Mouse (Mus musculus) hindbrain, postnatal 0 days (tissue): ENCODE measurements around the gene Notch2. TPM values are rescaled to one million over a fixed set of nuclear protein-coding genes. Genes with fewer than 3 reads are reported as not detected.

Experiments
- ATAC-seq: fragments of 200-750 bp; cut with Nextera tagmentation; 2 replicates; pipeline ENCODE4 v1.8.0; 2017; ENCODE audit warnings: mild to moderate bottlenecking, moderate TSS enrichment, moderate library complexity
- DNase-seq: peaks from one replicate; pipeline ENCODE4 v3.0.0-alpha.2; 2015; ENCODE audit warnings: low spot score
- H3K27ac ChIP-seq: fragments of 300-500 bp; sonication (generic); 2 replicates; pipeline ENCODE4 v1.5.1; 2014; ENCODE audit warnings: mild to moderate bottlenecking
- H3K27me3 ChIP-seq: fragments of 300-500 bp; sonication (generic); 2 replicates; pipeline ENCODE4 v1.6.1; 2014; ENCODE audit warnings: low read length, mixed read lengths; ENCODE audit not compliant: insufficient read depth
- H3K36me3 ChIP-seq: fragments of 300-500 bp; sonication (generic); 2 replicates; pipeline ENCODE4 v1.6.1; 2014; ENCODE audit warnings: low read length, mixed read lengths; ENCODE audit not compliant: insufficient read depth
- H3K4me1 ChIP-seq: fragments of 300-500 bp; sonication (generic); 2 replicates; pipeline ENCODE4 v1.6.1; 2014; ENCODE audit warnings: antibody characterized with exemption, low read length, mixed read lengths; ENCODE audit not compliant: insufficient read depth
- H3K4me2 ChIP-seq: fragments of 300-500 bp; sonication (generic); 2 replicates; pipeline ENCODE4 v1.6.1; 2014; ENCODE audit warnings: low read depth, mild to moderate bottlenecking, low read length, moderate library complexity, mixed read lengths
- H3K4me3 ChIP-seq: fragments of 300-500 bp; sonication (generic); 2 replicates; pipeline ENCODE4 v1.5.1; 2014; ENCODE audit warnings: low read length
- H3K9ac ChIP-seq: fragments of 300-500 bp; sonication (generic); replicated peaks from 2 replicates; pipeline ENCODE4 v1.6.1; 2014; ENCODE audit warnings: mild to moderate bottlenecking, low read length, moderate library complexity, mixed read lengths
- H3K9me3 ChIP-seq: fragments of 300-500 bp; sonication (generic); 2 replicates; pipeline ENCODE4 v1.6.1; 2016; ENCODE audit warnings: low read length, mixed read lengths
- CTCF ChIP-seq: IDR thresholded peaks from 2 replicates; pipeline ENCODE4 v1.5.1; 2016; ENCODE audit warnings: antibody characterized with exemption, control low read depth, low read depth
- WGBS: fragments of 180-500 bp; shearing (Covaris S2); extraction: QIAGEN DNeasy Blood & Tissue Kit; methylation state at CpG from one replicate; pipeline ENCODE4 v1.1.7; 2014; 5-methylcytosine and 5-hydroxymethylcytosine counted together
- polyA plus RNA-seq: library from polyadenylated mRNA; unstranded; fragments of >200 nt; fragmentation: Nextera tagmentation; extraction: Ambion mirVana; gene quantifications from 2 replicates; pipeline ENCODE4 v1.2.1, GENCODE M21; 2015
- total RNA-seq: library from RNA; depleted of rRNA; stranded (reverse); fragments of >200 nt; gene quantifications from 2 replicates; pipeline ENCODE4 v1.2.3, GENCODE M21; 2014

The Notch2 gene
- total and polyA plus RNA-seq, 2 experiments from 2014 or later, result 9.5 to 44.9 TPM

DNA sequence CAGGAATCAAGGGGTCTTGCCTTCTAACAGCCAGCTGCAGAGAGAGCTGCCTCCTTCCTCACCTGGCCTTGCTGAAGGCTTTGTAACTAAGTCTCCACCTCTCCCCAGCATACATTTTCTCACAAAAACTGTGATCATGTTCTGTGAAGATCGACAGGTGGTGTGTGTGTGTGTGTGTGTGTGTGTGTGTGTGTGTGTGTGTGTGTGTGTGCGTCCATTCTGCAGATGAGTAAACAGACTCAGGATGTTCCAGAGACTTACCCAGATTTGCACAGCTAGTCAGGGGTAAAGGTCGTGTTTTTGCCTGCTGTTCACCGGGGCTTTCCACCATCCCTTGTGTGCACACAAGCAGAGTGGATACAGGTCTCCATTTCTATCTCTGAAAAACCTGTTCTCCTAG is 40.6 kb upstream of the Notch2 start:
- Histone ChIP-seq H3K27me3 (no peaks in the 10 kb centered on the region), H3K4me3 (no peak overlapping the region), H3K36me3 (no peaks in the 10 kb centered on the region), H3K4me1 (no peaks in the 10 kb centered on the region), H3K9ac (no peak overlapping the region), H3K4me2 (no peak overlapping the region), H3K9me3 (no peaks in the 10 kb centered on the region), H3K27ac (no peak overlapping the region)
- TF ChIP-seq CTCF, result no peak
- 77% methylated on average over 4 of the region's 4 CpGs for WGBS
- ATAC-seq (no peak), DNase-seq (no peak)

DNA sequence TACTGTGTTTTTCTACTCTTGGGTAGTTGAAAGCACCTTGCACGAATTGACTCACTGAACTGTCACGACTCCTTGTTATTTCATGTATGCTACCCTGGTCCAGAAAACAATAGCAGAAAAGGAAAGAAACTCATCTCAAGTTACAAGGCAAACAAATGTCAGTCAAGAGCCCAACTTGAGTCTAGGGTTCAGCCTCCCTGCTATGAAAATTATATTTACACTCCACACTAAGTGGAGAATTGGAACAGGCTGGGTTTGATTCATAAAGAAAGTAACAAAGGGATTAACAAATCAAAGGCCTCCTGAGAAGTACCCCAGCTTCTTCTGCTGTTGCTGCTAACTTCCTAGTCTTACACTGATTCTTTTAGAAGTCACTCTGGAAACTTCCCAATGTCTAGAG is 40.0 kb upstream of the Notch2 start:
- Histone ChIP-seq H3K4me1 (no peaks in the 10 kb centered on the region), H3K27ac (no peak overlapping the region), H3K4me2 (no peak overlapping the region), H3K9ac (no peak overlapping the region), H3K36me3 (no peaks in the 10 kb centered on the region), H3K4me3 (no peak overlapping the region), H3K9me3 (no peaks in the 10 kb centered on the region), H3K27me3 (no peaks in the 10 kb centered on the region)
- ATAC-seq (no peak), DNase-seq (no peak)
- WGBS, result 44% methylated on average over 2 of the region's 2 CpGs
- TF ChIP-seq CTCF, result no peak

DNA sequence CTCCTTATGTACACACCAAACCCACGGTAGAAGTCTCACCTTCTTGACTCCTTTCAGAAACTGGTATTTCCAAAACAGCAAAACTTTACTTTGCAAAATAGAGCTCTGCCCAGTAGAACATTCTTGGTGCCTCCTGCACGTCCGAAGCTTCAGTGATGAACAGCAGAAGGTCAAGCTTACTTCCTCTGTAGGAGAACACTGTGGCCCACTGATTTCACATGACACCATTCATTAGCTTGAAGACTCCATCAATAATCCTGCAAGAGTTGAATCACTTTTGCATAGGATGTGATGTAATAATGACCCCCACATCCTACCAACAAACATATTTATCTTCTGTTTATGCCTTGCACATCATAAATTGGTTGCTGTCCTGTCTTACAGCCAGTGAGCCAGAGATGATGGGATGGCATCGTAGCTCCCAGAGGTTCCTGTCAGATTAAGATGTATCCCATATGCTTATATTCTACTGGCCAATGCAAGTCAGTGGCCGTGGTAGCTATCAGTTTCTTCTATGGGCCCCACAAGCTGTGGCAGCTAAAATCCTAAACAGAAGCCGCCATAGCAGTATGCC is 39.0 kb upstream of the Notch2 start:
- no peak overlapping the region for H3K27ac ChIP-seq
- no peak overlapping the region for H3K9ac ChIP-seq
- DNase-seq (no peak), ATAC-seq (no peak)
- no peaks in the 10 kb centered on the region for H3K27me3 ChIP-seq
- no peak overlapping the region for H3K4me2 ChIP-seq
- no peaks in the 10 kb centered on the region for H3K4me1 ChIP-seq
- H3K9me3 ChIP-seq, result no peaks in the 10 kb centered on the region
- H3K36me3 ChIP-seq, result no peaks in the 10 kb centered on the region
- no peak for TF ChIP-seq CTCF
- H3K4me3 ChIP-seq, result no peak overlapping the region
- WGBS, result 85% methylated on average over 6 of the region's 6 CpGs

DNA sequence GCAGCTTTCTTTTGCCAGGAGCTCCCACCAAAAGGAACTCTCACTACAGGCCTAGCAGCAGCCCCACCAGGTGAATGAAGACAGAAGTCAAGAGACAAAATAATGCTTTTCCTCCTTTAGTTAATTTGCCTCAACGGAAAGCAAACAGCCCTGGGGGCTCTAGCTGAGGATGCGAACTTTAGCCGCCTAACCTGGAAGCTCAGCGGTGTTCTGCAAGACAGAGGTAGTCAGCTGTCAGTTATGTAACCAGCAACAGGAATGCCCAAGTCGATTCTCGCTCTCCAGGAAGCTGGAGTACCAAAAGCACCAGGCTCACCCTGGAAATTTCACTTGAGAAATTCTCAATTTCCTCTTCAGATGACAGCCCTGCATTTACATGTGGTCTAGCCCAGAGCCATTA is 36.6 kb upstream of the Notch2 start:
- H3K27ac ChIP-seq, result no peak overlapping the region
- H3K9ac ChIP-seq, result no peak overlapping the region
- TF ChIP-seq CTCF, result no peak
- H3K4me1 ChIP-seq, result no peaks in the 10 kb centered on the region
- H3K36me3 ChIP-seq, result no peaks in the 10 kb centered on the region
- ATAC-seq (no peak), DNase-seq (no peak)
- H3K4me3 ChIP-seq, result no peak overlapping the region
- H3K27me3 ChIP-seq, result no peaks in the 10 kb centered on the region
- no peaks in the 10 kb centered on the region for H3K9me3 ChIP-seq
- no peak overlapping the region for H3K4me2 ChIP-seq
- 69% methylated on average over 6 of the region's 6 CpGs for WGBS

DNA sequence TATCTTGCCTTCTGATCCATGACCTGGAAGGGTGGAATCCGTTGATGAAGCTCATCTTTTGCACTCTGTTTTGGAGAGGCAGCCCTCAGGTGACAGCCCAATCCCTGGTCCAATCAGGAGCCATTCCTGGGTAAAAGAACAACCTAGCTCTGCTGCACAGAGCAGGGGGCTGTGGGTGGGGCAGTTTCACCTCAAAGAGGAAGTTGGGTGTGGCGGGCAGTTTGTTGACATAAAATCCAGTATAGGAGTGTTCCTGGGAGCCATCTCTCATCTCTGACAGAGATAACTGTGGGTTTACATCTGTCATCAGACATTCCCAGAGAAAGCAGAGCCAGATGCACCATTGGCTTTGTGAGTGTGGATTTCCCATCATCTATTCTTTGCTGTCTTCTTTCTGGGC is 34.6 kb upstream of the Notch2 start:
- Histone ChIP-seq H3K9me3 (no peaks in the 10 kb centered on the region), H3K4me1 (no peaks in the 10 kb centered on the region), H3K27me3 (no peaks in the 10 kb centered on the region), H3K36me3 (no peaks in the 10 kb centered on the region), H3K4me2 (no peak overlapping the region), H3K4me3 (no peak overlapping the region), H3K9ac (no peak overlapping the region), H3K27ac (no peak overlapping the region)
- no peak for TF ChIP-seq CTCF
- ATAC-seq (no peak), DNase-seq (no peak)
- 81% methylated on average over 2 of the region's 2 CpGs for WGBS

DNA sequence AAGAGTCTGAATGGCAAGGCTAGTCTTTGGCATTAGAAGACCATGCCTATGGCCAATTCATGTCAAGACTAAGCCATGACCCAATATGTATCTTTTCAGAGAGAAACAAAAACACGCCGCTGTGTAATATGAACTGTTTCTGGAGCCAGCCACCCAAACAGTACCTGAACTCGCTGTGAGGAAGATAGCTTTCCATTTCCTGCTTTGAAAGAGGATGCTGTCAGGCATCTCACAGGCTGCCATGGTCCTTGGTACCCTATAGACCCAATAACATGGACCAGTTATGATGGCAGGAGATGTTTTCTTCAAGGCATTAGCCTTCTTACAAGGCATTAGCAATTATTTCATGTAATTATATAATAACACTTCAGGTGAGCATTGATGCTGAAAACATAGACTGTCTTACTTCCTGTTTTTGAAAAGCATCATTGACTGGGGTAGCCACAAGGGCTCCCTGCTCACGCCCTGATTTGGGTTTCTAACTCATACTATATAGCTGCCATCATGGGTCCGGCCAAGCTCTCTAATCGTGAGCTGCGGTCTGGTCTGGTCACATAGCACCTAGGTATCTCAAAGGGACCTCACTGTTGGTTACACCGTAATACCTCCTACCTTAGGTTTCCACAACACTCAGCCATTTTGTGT is 32.5 kb upstream of the Notch2 start:
- no peaks in the 10 kb centered on the region for H3K36me3 ChIP-seq
- DNase-seq, result no peak
- TF ChIP-seq CTCF, result no peak
- no peak overlapping the region for H3K4me3 ChIP-seq
- no peak overlapping the region for H3K27ac ChIP-seq
- WGBS, result 96% methylated on average over 8 of the region's 8 CpGs
- H3K4me1 ChIP-seq, result no peaks in the 10 kb centered on the region
- H3K9me3 ChIP-seq, result no peaks in the 10 kb centered on the region
- no peak overlapping the region for H3K9ac ChIP-seq
- no peak for ATAC-seq
- H3K27me3 ChIP-seq, result no peaks in the 10 kb centered on the region
- no peak overlapping the region for H3K4me2 ChIP-seq

DNA sequence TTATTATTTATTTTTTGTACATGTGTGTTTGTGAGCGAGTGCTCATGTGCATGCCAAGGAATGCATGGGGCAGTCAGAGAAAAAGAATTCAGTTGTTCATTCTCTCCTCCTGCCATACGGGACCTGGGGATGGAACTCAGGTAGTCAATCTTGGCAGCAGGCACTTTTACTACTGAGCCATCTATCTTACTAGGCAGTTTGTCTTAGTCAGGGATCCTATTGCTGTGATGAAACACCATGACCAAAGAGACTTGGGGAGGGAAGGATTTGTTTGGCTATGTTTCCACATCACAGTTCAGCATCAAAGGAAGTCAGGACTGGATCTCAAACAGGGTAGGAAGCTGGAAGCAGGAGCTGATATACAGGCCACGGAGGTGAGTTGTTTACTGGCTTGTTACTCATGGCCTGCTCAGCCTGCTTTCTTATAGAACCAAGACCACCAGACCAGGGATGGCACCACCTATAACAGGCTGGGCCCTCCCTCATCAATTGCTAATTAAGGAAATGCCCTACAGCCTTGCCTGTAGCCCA is 31.9 kb upstream of the Notch2 start:
- no peak overlapping the region for H3K4me2 ChIP-seq
- no peaks in the 10 kb centered on the region for H3K27me3 ChIP-seq
- H3K4me1 ChIP-seq, result no peaks in the 10 kb centered on the region
- H3K9ac ChIP-seq, result no peak overlapping the region
- DNase-seq (no peak), ATAC-seq (no peak)
- no peak overlapping the region for H3K4me3 ChIP-seq
- no peaks in the 10 kb centered on the region for H3K36me3 ChIP-seq
- no peak overlapping the region for H3K27ac ChIP-seq
- 85% methylated on average over 3 of the region's 3 CpGs for WGBS
- no peak for TF ChIP-seq CTCF
- H3K9me3 ChIP-seq, result no peaks in the 10 kb centered on the region
